Mouse (Mus musculus) stomach, postnatal 0 days (tissue): ENCODE measurements around the gene 2300009A05Rik. TPM values are rescaled to one million over a fixed set of nuclear protein-coding genes. Genes with fewer than 3 reads are reported as not detected.

ENCODE experiments used
- ATAC-seq: fragments of 200-750 bp; cut with Nextera tagmentation; 2 replicates; pipeline ENCODE4 v1.8.0; 2017; ENCODE audit not compliant: low FRiP score, low TSS enrichment
- DNase-seq: peaks from one replicate; pipeline ENCODE4 v3.0.0-alpha.2; 2016; ENCODE audit warnings: low spot score
- H3K27ac ChIP-seq: fragments of 300-500 bp; sonication (generic); replicated peaks from 2 replicates; pipeline ENCODE4 v1.5.1; 2014; ENCODE audit warnings: mild to moderate bottlenecking, control low read depth
- H3K27me3 ChIP-seq: fragments of 300-500 bp; sonication (generic); 2 replicates; pipeline ENCODE4 v1.6.1; 2014; ENCODE audit warnings: low read length; ENCODE audit not compliant: control insufficient read depth, insufficient read depth
- H3K36me3 ChIP-seq: fragments of 300-500 bp; sonication (generic); 2 replicates; pipeline ENCODE4 v1.6.1; 2014; ENCODE audit warnings: low read length, mixed read lengths; ENCODE audit not compliant: control insufficient read depth, insufficient read depth
- H3K4me1 ChIP-seq: fragments of 300-500 bp; sonication (generic); replicated peaks from 2 replicates; pipeline ENCODE4 v1.6.1; 2014; ENCODE audit warnings: antibody characterized with exemption; ENCODE audit not compliant: control insufficient read depth, insufficient read depth
- H3K4me2 ChIP-seq: fragments of 300-500 bp; sonication (generic); replicated peaks from 2 replicates; pipeline ENCODE4 v1.6.1; 2014; ENCODE audit warnings: low read depth, mild to moderate bottlenecking, control low read depth, moderate library complexity
- H3K4me3 ChIP-seq: fragments of 300-500 bp; sonication (generic); 2 replicates; pipeline ENCODE4 v1.5.1; 2014; ENCODE audit warnings: low read depth, low read length, control low read depth
- H3K9ac ChIP-seq: fragments of 300-500 bp; sonication (generic); 2 replicates; pipeline ENCODE4 v1.6.1; 2014; ENCODE audit warnings: mild to moderate bottlenecking, low read length, control low read depth, mixed read lengths
- H3K9me3 ChIP-seq: fragments of 300-500 bp; sonication (generic); 2 replicates; pipeline ENCODE4 v1.6.1; 2016; ENCODE audit warnings: low read length; ENCODE audit not compliant: control insufficient read depth
- CTCF ChIP-seq: IDR thresholded peaks from 2 replicates; pipeline ENCODE4 v1.5.1; 2016; ENCODE audit warnings: antibody characterized with exemption, low read depth, mild to moderate bottlenecking, moderate library complexity
- EP300 ChIP-seq: optimal IDR thresholded peaks from 2 replicates; pipeline ENCODE3; 2016; ENCODE audit warnings: antibody characterized with exemption
- WGBS: fragments of 180-500 bp; shearing (Covaris S2); extraction: QIAGEN DNeasy Blood & Tissue Kit; methylation state at CpG from one replicate; pipeline ENCODE4 v1.1.7; 2014; 5-methylcytosine and 5-hydroxymethylcytosine counted together
- polyA plus RNA-seq: library from polyadenylated mRNA; unstranded; fragments of >200 nt; fragmentation: Nextera tagmentation; extraction: Ambion mirVana; gene quantifications from 2 replicates; pipeline ENCODE4 v1.2.1, GENCODE M21; 2015

Gene 2300009A05Rik
- polyA plus RNA-seq, 1 experiment from 2014 or later, result 60.1 TPM

- Histone ChIP-seq H3K9me3 (no peaks in the 10 kb centered on the region), H3K36me3 (no peaks in the 10 kb centered on the region; the same call in 1 of the 2 replicates), H3K4me3 (no peak overlapping the region), H3K27me3 (no peaks in the 10 kb centered on the region), H3K4me2 (no peak overlapping the region), H3K4me1 (no peaks in the 10 kb centered on the region), H3K27ac (no peak overlapping the region), H3K9ac (no peak overlapping the region)
- no peak for ATAC-seq
- TF ChIP-seq CTCF (no peak), EP300 (no peak)
- no peak for DNase-seq
- 67% methylated on average over 9 of the region's 9 CpGs for WGBS
Observed at GRCm38 (mm10) chr9:63356278-63356677, 42.8 kb downstream of the 2300009A05Rik start.

GRCm38 (mm10) chr9:63354168-63354567 lies 44.9 kb downstream of the 2300009A05Rik start:
- no peaks in the 10 kb centered on the region for H3K9me3 ChIP-seq
- H3K27me3 ChIP-seq, result no peaks in the 10 kb centered on the region
- no peak for DNase-seq

GRCm38 (mm10) chr9:63350030-63350429 lies 49.0 kb downstream of the 2300009A05Rik start:
- no peak for TF ChIP-seq CTCF
- TF ChIP-seq EP300, result no peak
- Histone ChIP-seq H3K4me2 (no peak overlapping the region), H3K4me3 (no peak overlapping the region), H3K4me1 (no peaks in the 10 kb centered on the region), H3K27me3 (no peaks in the 10 kb centered on the region), H3K36me3 (no peaks in the 10 kb centered on the region), H3K27ac (no peak overlapping the region), H3K9ac (no peak overlapping the region), H3K9me3 (no peaks in the 10 kb centered on the region)
- ATAC-seq (no peak), DNase-seq (no peak)
- 96% methylated on average over 8 of the region's 8 CpGs for WGBS

More at GRCm38 (mm10) chr9:63354168-63354567, 44.9 kb downstream of the 2300009A05Rik start:
- H3K27ac ChIP-seq, result no peak overlapping the region
- no peaks in the 10 kb centered on the region for H3K4me1 ChIP-seq
- ATAC-seq, result no peak
- H3K36me3 ChIP-seq, result no peaks in the 10 kb centered on the region; the same call in 1 of the 2 replicates
- H3K9ac ChIP-seq, result no peak overlapping the region
- TF ChIP-seq CTCF, result no peak
- no peak for TF ChIP-seq EP300
- 89% methylated on average over 4 of the region's 4 CpGs for WGBS
- H3K4me3 ChIP-seq, result no peak overlapping the region
- no peak overlapping the region for H3K4me2 ChIP-seq

- no peaks in the 10 kb centered on the region for H3K27me3 ChIP-seq
- no peak overlapping the region for H3K9ac ChIP-seq
- ATAC-seq (no peak), DNase-seq (no peak)
- H3K4me2 ChIP-seq, result no peak overlapping the region
- H3K4me3 ChIP-seq, result no peak overlapping the region
- H3K27ac ChIP-seq, result no peak overlapping the region
- WGBS, result 92% methylated on average over 3 of the region's 3 CpGs
- H3K4me1 ChIP-seq, result no peaks in the 10 kb centered on the region
- H3K36me3 ChIP-seq, result no peaks in the 10 kb centered on the region
- no peaks in the 10 kb centered on the region for H3K9me3 ChIP-seq
- TF ChIP-seq EP300 (no peak), CTCF (no peak)
Observed at GRCm38 (mm10) chr9:63349241-63349640, 49.8 kb downstream of the 2300009A05Rik start.

GRCm38 (mm10) chr9:63348146-63348545 lies 50.9 kb downstream of the 2300009A05Rik start:
- TF ChIP-seq EP300 (no peak), CTCF (no peak)
- WGBS, result 84% methylated on average over 1 of the region's 1 CpGs
- DNase-seq (no peak), ATAC-seq (no peak)
- no peak overlapping the region for H3K4me3 ChIP-seq
- H3K27ac ChIP-seq, result no peak overlapping the region
- no peaks in the 10 kb centered on the region for H3K36me3 ChIP-seq
- H3K9ac ChIP-seq, result no peak overlapping the region
- no peak overlapping the region for H3K4me2 ChIP-seq
- no peaks in the 10 kb centered on the region for H3K4me1 ChIP-seq
- H3K27me3 ChIP-seq, result no peaks in the 10 kb centered on the region
- no peaks in the 10 kb centered on the region for H3K9me3 ChIP-seq

- no peak overlapping the region for H3K4me3 ChIP-seq
- no peaks in the 10 kb centered on the region for H3K27me3 ChIP-seq
- no peaks in the 10 kb centered on the region for H3K36me3 ChIP-seq
- no peak overlapping the region for H3K27ac ChIP-seq
- no peaks in the 10 kb centered on the region for H3K4me1 ChIP-seq
- ATAC-seq (no peak), DNase-seq (no peak)
- no peak overlapping the region for H3K4me2 ChIP-seq
- TF ChIP-seq EP300 (no peak), CTCF (no peak)
- H3K9me3 ChIP-seq, result no peaks in the 10 kb centered on the region
- H3K9ac ChIP-seq, result no peak overlapping the region
- 83% methylated on average over 6 of the region's 6 CpGs for WGBS
Observed at GRCm38 (mm10) chr9:63346029-63346428, 53.0 kb downstream of the 2300009A05Rik start.

Other genes starting within 250 kb of the 2300009A05Rik start
- gene Map2k5, start 21.3 kb downstream of the 2300009A05Rik start, polyA plus RNA-seq, result 14.9 and 15.1 TPM in 2 replicates
- gene Iqch, start 203.2 kb upstream of the 2300009A05Rik start, polyA plus RNA-seq, result 0.06 TPM in 1 of 2 replicates, not detected in the other
- 26.8 and 27.6 TPM in 2 replicates for gene Aagab, start 203.4 kb upstream of the 2300009A05Rik start, polyA plus RNA-seq